Mouse (Mus musculus) embryonic facial prominence, embryonic 15.5 days (tissue): ENCODE measurements at regions not wholly inside any gene's neighbourhood (a gene's known extent, or its start where the extent isn't known, plus 50 kb on each side); places are given as distances from the start of the nearest gene placed in this dataset.

Source experiments
- ATAC-seq: fragments of 200-750 bp; cut with Nextera tagmentation; 2 replicates; pipeline ENCODE4 v1.8.0; 2017; ENCODE audit warnings: low read depth, moderate TSS enrichment; ENCODE audit not compliant: insufficient number of reproducible peaks, low FRiP score, low TSS enrichment
- H3K27ac ChIP-seq: fragments of 300-500 bp; sonication (generic); replicated peaks from 2 replicates; pipeline ENCODE4 v1.5.1; 2015; ENCODE audit warnings: mild to moderate bottlenecking, inconsistent platforms
- H3K27me3 ChIP-seq: fragments of 300-500 bp; sonication (generic); 2 replicates; pipeline ENCODE4 v1.6.1; 2015; ENCODE audit warnings: inconsistent platforms
- H3K36me3 ChIP-seq: fragments of 300-500 bp; sonication (generic); 2 replicates; pipeline ENCODE4 v1.6.1; 2015; ENCODE audit warnings: mild to moderate bottlenecking, inconsistent platforms
- H3K4me1 ChIP-seq: fragments of 300-500 bp; sonication (generic); 2 replicates; pipeline ENCODE4 v1.6.1; 2015; ENCODE audit warnings: inconsistent platforms
- H3K4me2 ChIP-seq: fragments of 300-500 bp; sonication (generic); replicated peaks from 2 replicates; pipeline ENCODE4 v1.6.1; 2015; ENCODE audit warnings: mild to moderate bottlenecking, inconsistent platforms
- H3K4me3 ChIP-seq: fragments of 300-500 bp; sonication (generic); replicated peaks from 2 replicates; pipeline ENCODE4 v1.5.1; 2015; ENCODE audit warnings: mild to moderate bottlenecking, inconsistent platforms
- H3K9ac ChIP-seq: fragments of 300-500 bp; sonication (generic); 2 replicates; pipeline ENCODE4 v1.6.1; 2015; ENCODE audit warnings: inconsistent platforms
- H3K9me3 ChIP-seq: fragments of 300-500 bp; sonication (generic); replicated peaks from 2 replicates; pipeline ENCODE4 v1.6.1; 2016; ENCODE audit warnings: inconsistent platforms
- WGBS: fragments of 180-500 bp; shearing (Covaris S2); methylation state at CpG from one replicate; pipeline ENCODE4 v1.1.7; 2015; 5-methylcytosine and 5-hydroxymethylcytosine counted together

GRCm38 (mm10) chr11:111333021-111333420 lies 267.1 kb downstream of the Kcnj2 start:
- ATAC-seq, result no peak
- H3K27me3 ChIP-seq, result no peaks in the 10 kb centered on the region
- WGBS, result 78% methylated on average over 3 of the region's 3 CpGs
- H3K4me1 ChIP-seq, result no peaks in the 10 kb centered on the region
- no peak overlapping the region for H3K9ac ChIP-seq
- no peaks in the 10 kb centered on the region for H3K9me3 ChIP-seq
- H3K27ac ChIP-seq, result no peak overlapping the region
- H3K4me3 ChIP-seq, result no peak overlapping the region
- H3K36me3 ChIP-seq, result no peaks in the 10 kb centered on the region
- no peak overlapping the region for H3K4me2 ChIP-seq

DNA sequence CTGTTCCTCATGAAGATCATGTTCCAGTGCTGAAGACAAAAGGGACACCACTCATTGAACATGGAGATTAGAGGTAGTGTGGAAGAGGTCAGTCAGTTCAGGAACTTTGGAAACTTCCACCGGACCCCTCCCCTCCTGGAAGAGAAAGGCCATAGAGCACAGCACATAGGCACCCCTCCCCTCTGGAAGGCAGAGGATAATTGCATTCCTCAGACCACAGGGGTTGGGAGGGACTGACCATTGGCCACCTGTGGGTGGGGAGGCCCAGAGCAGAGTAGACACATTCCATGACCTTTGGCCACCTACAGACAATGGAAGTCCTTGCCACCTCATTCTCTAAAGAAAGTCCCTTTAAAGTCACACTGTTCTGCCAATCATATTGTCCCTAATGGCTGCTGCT lies 281.6 kb downstream of the Kcnj2 start:
- no peaks in the 10 kb centered on the region for H3K9me3 ChIP-seq
- no peaks in the 10 kb centered on the region for H3K4me1 ChIP-seq
- ATAC-seq, result no peak
- 43% methylated on average over 1 of the region's 1 CpGs for WGBS
- H3K4me2 ChIP-seq, result no peak overlapping the region
- no peak overlapping the region for H3K9ac ChIP-seq
- no peak overlapping the region for H3K4me3 ChIP-seq
- no peaks in the 10 kb centered on the region for H3K27me3 ChIP-seq
- H3K36me3 ChIP-seq, result no peaks in the 10 kb centered on the region
- H3K27ac ChIP-seq, result no peak overlapping the region

- Histone ChIP-seq H3K4me2 (no peak overlapping the region), H3K36me3 (no peaks in the 10 kb centered on the region), H3K9ac (no peak overlapping the region), H3K4me3 (no peak overlapping the region), H3K27ac (no peak overlapping the region), H3K9me3 (no peaks in the 10 kb centered on the region), H3K4me1 (no peaks in the 10 kb centered on the region), H3K27me3 (no peaks in the 10 kb centered on the region)
- no peak for ATAC-seq
- 79% methylated on average over 4 of the region's 4 CpGs for WGBS
Measured at GRCm38 (mm10) chr11:111350028-111350427, 284.1 kb downstream of the Kcnj2 start.

DNA sequence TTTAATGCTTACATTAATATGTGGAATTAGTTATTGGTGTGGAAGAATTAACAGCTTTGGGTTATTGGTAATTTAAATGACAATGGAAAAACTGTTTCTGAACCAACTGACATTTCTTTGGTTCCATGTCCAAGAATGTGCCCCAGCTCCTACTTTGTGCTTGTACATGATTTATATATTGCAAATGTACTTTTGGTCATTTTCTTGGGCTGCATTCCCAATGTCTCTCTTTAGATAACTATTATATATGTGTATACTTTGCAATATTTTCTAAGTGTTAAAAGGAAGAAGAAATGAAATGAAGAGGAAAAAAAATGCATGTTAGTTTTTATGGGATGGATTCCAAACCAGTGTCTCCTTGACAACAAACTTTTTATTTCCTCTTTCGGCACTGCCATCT lies 297.4 kb downstream of the Kcnj2 start:
- Histone ChIP-seq H3K9me3 (no peaks in the 10 kb centered on the region), H3K9ac (no peak overlapping the region), H3K4me2 (no peak overlapping the region), H3K36me3 (no peaks in the 10 kb centered on the region), H3K4me1 (no peaks in the 10 kb centered on the region), H3K27ac (no peak overlapping the region), H3K4me3 (no peak overlapping the region), H3K27me3 (no peaks in the 10 kb centered on the region)
- ATAC-seq, result no peak
- WGBS, result 88% methylated on average over 1 of the region's 1 CpGs

DNA sequence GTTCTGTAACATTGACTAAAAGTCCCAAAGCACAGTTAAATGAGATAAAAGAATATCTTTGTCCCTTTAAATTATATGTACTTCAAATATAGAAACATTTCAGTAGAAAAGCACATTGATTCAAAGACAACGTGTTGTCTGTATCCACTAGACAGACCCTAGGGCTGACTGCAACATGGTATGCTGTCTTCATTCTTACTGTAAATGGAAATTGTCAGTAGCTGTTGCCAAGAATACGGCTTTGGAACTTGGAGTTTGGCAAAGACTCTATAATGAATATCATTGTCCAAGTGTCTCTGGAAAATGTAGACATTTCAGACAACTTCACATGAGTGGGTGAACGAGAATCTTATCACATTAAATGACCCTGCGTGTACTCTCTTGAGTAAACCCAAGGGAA lies 311.2 kb downstream of the Kcnj2 start:
- ATAC-seq, result no peak
- Histone ChIP-seq H3K27me3 (no peaks in the 10 kb centered on the region), H3K4me3 (no peak overlapping the region), H3K36me3 (no peaks in the 10 kb centered on the region), H3K9me3 (no peaks in the 10 kb centered on the region), H3K4me1 (no peaks in the 10 kb centered on the region), H3K4me2 (no peak overlapping the region), H3K27ac (no peak overlapping the region), H3K9ac (no peak overlapping the region)
- 51% methylated on average over 4 of the region's 4 CpGs for WGBS

DNA sequence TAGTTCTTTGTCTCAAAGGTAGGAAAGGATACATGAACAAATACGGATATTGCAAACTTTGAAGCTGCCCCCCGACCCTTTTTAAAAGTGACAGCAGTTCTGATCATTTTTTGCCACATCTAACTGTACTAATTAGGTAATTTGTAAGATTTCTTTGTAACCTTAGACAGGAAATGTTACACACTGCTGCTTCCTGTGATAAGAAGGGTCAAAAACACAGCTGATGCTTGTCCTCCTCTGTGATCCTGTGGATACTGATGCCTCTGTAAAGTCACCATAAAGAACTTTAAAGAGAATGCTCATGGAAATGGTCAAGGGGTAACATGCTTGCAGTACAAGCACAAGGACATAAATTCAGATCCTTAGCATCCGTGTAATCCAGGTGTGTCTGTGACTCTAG lies 313.9 kb downstream of the Kcnj2 start:
- H3K9ac ChIP-seq, result no peak overlapping the region
- no peaks in the 10 kb centered on the region for H3K27me3 ChIP-seq
- ATAC-seq, result no peak
- H3K36me3 ChIP-seq, result no peaks in the 10 kb centered on the region
- H3K27ac ChIP-seq, result no peak overlapping the region
- H3K9me3 ChIP-seq, result no peaks in the 10 kb centered on the region
- H3K4me3 ChIP-seq, result no peak overlapping the region
- H3K4me2 ChIP-seq, result no peak overlapping the region
- H3K4me1 ChIP-seq, result no peaks in the 10 kb centered on the region
- WGBS, result 75% methylated on average over 3 of the region's 3 CpGs

- H3K36me3 ChIP-seq, result no peaks in the 10 kb centered on the region
- H3K9me3 ChIP-seq, result no peaks in the 10 kb centered on the region
- H3K4me2 ChIP-seq, result no peak overlapping the region
- no peak for ATAC-seq
- H3K4me3 ChIP-seq, result no peak overlapping the region
- 78% methylated on average over 1 of the region's 1 CpGs for WGBS
- H3K27me3 ChIP-seq, result no peaks in the 10 kb centered on the region
- H3K27ac ChIP-seq, result no peak overlapping the region
- no peaks in the 10 kb centered on the region for H3K4me1 ChIP-seq
- no peak overlapping the region for H3K9ac ChIP-seq
Measured at GRCm38 (mm10) chr11:111398706-111399105, 332.7 kb downstream of the Kcnj2 start.

DNA sequence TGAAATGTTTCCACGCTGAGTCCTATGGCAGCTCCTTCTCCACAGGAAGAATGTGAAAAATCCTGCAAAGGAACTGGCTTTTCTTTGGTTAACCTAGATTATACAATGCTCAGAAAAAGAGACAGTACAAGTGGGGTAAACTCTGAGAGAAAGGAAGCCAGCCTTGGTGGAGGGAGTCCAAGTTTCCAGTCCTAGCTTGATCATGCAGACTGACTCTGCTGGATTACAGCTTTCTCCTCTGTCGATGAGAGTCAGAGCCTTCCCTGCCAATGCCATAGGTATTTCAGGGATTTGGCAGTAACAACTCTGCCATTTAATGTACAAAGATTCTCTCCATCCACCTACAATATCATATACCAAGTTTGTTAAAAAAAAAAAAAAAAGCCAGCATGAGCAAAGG lies 343.3 kb downstream of the Kcnj2 start:
- WGBS, result 80% methylated on average over 2 of the region's 2 CpGs
- Histone ChIP-seq H3K27me3 (no peaks in the 10 kb centered on the region), H3K36me3 (no peaks in the 10 kb centered on the region), H3K9ac (no peak overlapping the region), H3K27ac (no peak overlapping the region), H3K4me1 (no peaks in the 10 kb centered on the region; the same call in 1 of the 2 replicates), H3K4me3 (no peak overlapping the region), H3K4me2 (no peak overlapping the region), H3K9me3 (no peaks in the 10 kb centered on the region)
- ATAC-seq, result no peak

DNA sequence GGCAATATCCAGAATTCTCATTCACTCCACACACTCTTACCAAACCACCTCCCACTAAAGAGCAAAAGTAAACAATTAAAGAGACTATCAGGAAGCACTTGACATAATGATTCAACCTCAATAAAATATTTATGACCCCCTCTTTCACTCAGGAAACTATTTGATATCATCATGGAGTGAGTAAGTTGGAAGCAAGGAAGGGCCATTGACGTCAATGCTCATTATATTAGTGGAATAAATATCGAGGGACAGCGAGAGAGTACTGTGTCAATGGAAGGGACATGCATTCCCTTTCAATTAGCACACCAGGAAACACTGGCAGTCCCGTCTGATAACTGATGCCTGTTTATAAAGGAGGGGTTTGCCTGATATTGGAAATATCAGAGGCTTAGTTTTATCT lies 358.9 kb downstream of the Kcnj2 start:
- ATAC-seq, result no peak
- no peak overlapping the region for H3K9ac ChIP-seq
- no peak overlapping the region for H3K4me2 ChIP-seq
- H3K4me1 ChIP-seq, result no peaks in the 10 kb centered on the region
- no peaks in the 10 kb centered on the region for H3K9me3 ChIP-seq
- H3K36me3 ChIP-seq, result no peaks in the 10 kb centered on the region
- H3K27me3 ChIP-seq, result no peaks in the 10 kb centered on the region
- 64% methylated on average over 4 of the region's 4 CpGs for WGBS
- no peak overlapping the region for H3K4me3 ChIP-seq
- H3K27ac ChIP-seq, result no peak overlapping the region

- no peak for ATAC-seq
- Histone ChIP-seq H3K4me3 (no peak overlapping the region), H3K4me1 (no peaks in the 10 kb centered on the region), H3K9me3 (no peaks in the 10 kb centered on the region), H3K27ac (no peak overlapping the region), H3K27me3 (no peaks in the 10 kb centered on the region), H3K36me3 (no peaks in the 10 kb centered on the region), H3K4me2 (no peak overlapping the region), H3K9ac (no peak overlapping the region)
- WGBS, result 71% methylated on average over 4 of the region's 4 CpGs
Measured at GRCm38 (mm10) chr11:111426715-111427114, 360.8 kb downstream of the Kcnj2 start.

GRCm38 (mm10) chr11:111442257-111442656 lies 376.3 kb downstream of the Kcnj2 start:
- no peaks in the 10 kb centered on the region for H3K4me1 ChIP-seq
- H3K4me2 ChIP-seq, result no peak overlapping the region
- H3K27me3 ChIP-seq, result no peaks in the 10 kb centered on the region
- no peak overlapping the region for H3K9ac ChIP-seq
- no peak overlapping the region for H3K27ac ChIP-seq
- no peaks in the 10 kb centered on the region for H3K9me3 ChIP-seq
- H3K4me3 ChIP-seq, result no peak overlapping the region
- ATAC-seq, result no peak
- no peaks in the 10 kb centered on the region for H3K36me3 ChIP-seq

GRCm38 (mm10) chr11:111443381-111443780 lies 377.4 kb downstream of the Kcnj2 start:
- H3K27ac ChIP-seq, result no peak overlapping the region
- no peak overlapping the region for H3K4me2 ChIP-seq
- no peaks in the 10 kb centered on the region for H3K4me1 ChIP-seq
- no peak overlapping the region for H3K4me3 ChIP-seq
- H3K9me3 ChIP-seq, result no peaks in the 10 kb centered on the region
- no peaks in the 10 kb centered on the region for H3K27me3 ChIP-seq
- ATAC-seq, result no peak
- H3K9ac ChIP-seq, result no peak overlapping the region
- 85% methylated on average over 1 of the region's 1 CpGs for WGBS
- H3K36me3 ChIP-seq, result no peaks in the 10 kb centered on the region
